Mouse (Mus musculus): ENCODE data around the gene Ppp1r14d.

DNA sequence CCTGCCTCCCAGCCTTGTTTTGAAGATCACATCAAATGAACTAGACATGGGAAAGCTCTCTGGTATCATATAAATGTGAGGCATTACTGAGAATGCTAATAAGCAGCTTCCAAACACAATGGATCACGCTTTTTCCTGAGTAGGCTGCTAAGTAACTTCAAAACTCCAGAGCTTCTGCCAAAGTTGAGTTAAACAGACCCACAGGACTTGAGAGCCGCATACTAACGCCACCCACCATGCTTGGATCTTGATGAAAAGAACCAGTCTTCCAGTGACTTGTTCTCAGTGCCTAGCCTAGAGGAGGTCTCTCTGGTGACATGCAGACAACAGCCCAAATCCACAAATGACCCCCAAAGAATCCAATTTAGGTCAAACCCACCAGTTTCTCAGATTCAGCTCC, 30.8 kb downstream of the Ppp1r14d start:
- TF ChIP-seq GATA1 (IDR thresholded peaks at IDR 0.05; ENCODE audit: borderline replicate concordance, low read length) (no peak), CTCF (IDR thresholded peaks at IDR 0.05; ENCODE audit: low read depth, low read length) (no peak), TAL1 (conservative IDR thresholded peaks at IDR 0.05; ENCODE audit: low read depth, low read length) (no peak), GATA2 (IDR thresholded peaks at IDR 0.05; ENCODE audit: borderline replicate concordance, low read depth, low read length) (no peak)

All from G1E (cell line).